Mouse (Mus musculus) midbrain, embryonic 15.5 days (tissue): Measurements from ENCODE around the gene Plekhg1. TPM values are rescaled to one million over a fixed set of nuclear protein-coding genes. Genes with fewer than 3 reads are reported as not detected.

Experiments used
- ATAC-seq: fragments of 200-750 bp; cut with Nextera tagmentation; replicated peaks from 2 replicates; pipeline ENCODE4 v1.8.0; 2017; ENCODE audit warnings: moderate TSS enrichment
- H3K27ac ChIP-seq: fragments of 300-500 bp; sonication (generic); 2 replicates; pipeline ENCODE4 v1.5.1; 2015; ENCODE audit warnings: mild to moderate bottlenecking, inconsistent platforms
- H3K27me3 ChIP-seq: fragments of 300-500 bp; sonication (generic); replicated peaks from 2 replicates; pipeline ENCODE4 v1.6.1; 2015; ENCODE audit warnings: inconsistent platforms
- H3K36me3 ChIP-seq: fragments of 300-500 bp; sonication (generic); replicated peaks from 2 replicates; pipeline ENCODE4 v1.6.1; 2015; ENCODE audit warnings: inconsistent platforms
- H3K4me1 ChIP-seq: fragments of 300-500 bp; sonication (generic); 2 replicates; pipeline ENCODE4 v1.6.1; 2015; ENCODE audit warnings: inconsistent platforms
- H3K4me2 ChIP-seq: fragments of 300-500 bp; sonication (generic); 2 replicates; pipeline ENCODE4 v1.6.1; 2015; ENCODE audit warnings: inconsistent platforms, mild to moderate bottlenecking, moderate library complexity
- H3K4me3 ChIP-seq: fragments of 300-500 bp; sonication (generic); 2 replicates; pipeline ENCODE4 v1.5.1; 2015; ENCODE audit warnings: mild to moderate bottlenecking, inconsistent platforms
- H3K9ac ChIP-seq: fragments of 300-500 bp; sonication (generic); 2 replicates; pipeline ENCODE4 v1.6.1; 2015; ENCODE audit warnings: mild to moderate bottlenecking, inconsistent platforms
- H3K9me3 ChIP-seq: fragments of 300-500 bp; sonication (generic); 2 replicates; pipeline ENCODE4 v1.6.1; 2016; ENCODE audit warnings: inconsistent platforms
- WGBS: fragments of 180-500 bp; shearing (Covaris S2); methylation state at CpG from one replicate; pipeline ENCODE4 v1.1.7; 2015; ENCODE audit warnings: mixed read lengths; 5-methylcytosine and 5-hydroxymethylcytosine counted together
- polyA plus RNA-seq: library from polyadenylated mRNA; unstranded; fragments of >200 nt; fragmentation: Nextera tagmentation; extraction: Ambion mirVana; gene quantifications from 2 replicates; pipeline ENCODE4 v1.2.1, GENCODE M21; 2015

The Plekhg1 gene
- polyA plus RNA-seq, 1 experiment from 2014 or later, result 8.0 TPM

- H3K4me2 ChIP-seq, result no peak overlapping the region
Measured at GRCm38 (mm10) chr10:3805334-3805733, 65.2 kb downstream of the Plekhg1 start.

DNA sequence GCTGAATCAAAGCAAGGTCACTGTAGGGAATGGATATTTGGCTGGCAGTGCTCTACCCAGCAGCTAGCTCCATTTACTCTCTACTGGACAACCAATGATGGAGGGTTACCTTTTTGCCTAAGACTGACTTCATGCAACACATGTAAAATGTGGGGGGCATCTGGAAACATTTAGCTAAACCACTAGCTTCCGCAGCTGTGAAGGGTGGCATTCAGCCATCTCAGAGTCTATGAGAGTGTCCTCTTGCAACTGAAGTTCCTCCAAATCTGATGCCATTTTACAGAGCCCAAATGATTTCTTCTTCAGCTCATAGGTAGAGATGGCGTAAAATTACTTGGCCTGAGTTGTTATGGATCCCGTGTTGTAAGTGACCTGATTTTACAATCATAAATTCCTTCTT is 67.8 kb downstream of the Plekhg1 start:
- Histone ChIP-seq H3K27ac (no peak overlapping the region), H3K27me3 (no peaks in the 10 kb centered on the region), H3K9ac (no peak overlapping the region), H3K36me3 (no peaks in the 10 kb centered on the region), H3K9me3 (no peaks in the 10 kb centered on the region), H3K4me1 (no peaks in the 10 kb centered on the region), H3K4me2 (no peak overlapping the region), H3K4me3 (no peak overlapping the region)
- WGBS, result 96% methylated on average over 3 of the region's 3 CpGs
- ATAC-seq, result no peak

More at GRCm38 (mm10) chr10:3805334-3805733, 65.2 kb downstream of the Plekhg1 start:
- Histone ChIP-seq H3K36me3 (no peaks in the 10 kb centered on the region), H3K4me3 (no peak overlapping the region), H3K27ac (no peak overlapping the region), H3K27me3 (no peaks in the 10 kb centered on the region), H3K9ac (no peak overlapping the region), H3K9me3 (no peaks in the 10 kb centered on the region), H3K4me1 (no peaks in the 10 kb centered on the region)
- WGBS, result 55% methylated on average over 3 of the region's 3 CpGs
- ATAC-seq, result no peak

DNA sequence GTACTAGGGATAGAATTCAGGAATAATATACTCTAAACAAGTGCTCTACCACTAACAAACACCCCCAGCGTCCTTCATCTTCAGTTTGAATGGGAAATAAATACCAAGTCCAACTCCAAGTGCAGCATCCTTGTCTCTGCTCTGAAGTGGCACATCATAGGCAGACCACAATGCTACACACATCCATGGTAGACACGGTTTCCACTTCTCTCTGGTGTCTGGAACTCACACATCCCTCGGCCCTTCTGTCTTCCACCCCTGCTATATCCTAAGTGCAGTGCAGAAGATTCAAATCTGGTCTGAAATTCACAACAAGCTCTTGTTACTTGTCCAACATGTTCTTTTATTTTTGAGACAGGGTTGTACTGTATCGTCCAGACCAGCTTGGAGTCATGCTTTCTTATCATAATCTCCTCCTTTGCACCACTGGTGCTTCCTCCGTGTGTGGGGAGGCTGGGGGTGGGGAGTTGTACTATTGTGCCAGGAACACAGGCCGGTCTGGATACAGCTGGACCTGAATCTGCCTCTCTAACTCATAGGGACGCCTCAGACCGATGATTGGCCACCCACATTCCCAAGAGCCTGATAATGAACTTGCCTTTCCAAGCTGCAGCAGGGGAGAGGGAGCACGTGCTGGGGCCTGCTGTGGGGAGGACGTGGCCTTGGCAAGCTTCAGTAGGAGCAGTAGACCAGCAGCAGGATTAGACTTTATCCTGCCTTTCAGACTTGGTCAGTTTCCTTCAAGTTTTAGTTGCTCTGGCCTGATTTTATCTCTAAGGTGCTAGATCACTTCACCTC is 70.5 kb downstream of the Plekhg1 start:
- no peak overlapping the region for H3K27ac ChIP-seq
- H3K4me2 ChIP-seq, result no peak overlapping the region
- WGBS, result 74% methylated on average over 10 of the region's 10 CpGs
- no peak overlapping the region for H3K9ac ChIP-seq
- ATAC-seq, result no peak
- no peak overlapping the region for H3K4me3 ChIP-seq
- no peaks in the 10 kb centered on the region for H3K9me3 ChIP-seq
- H3K36me3 ChIP-seq, result no peaks in the 10 kb centered on the region
- no peaks in the 10 kb centered on the region for H3K27me3 ChIP-seq
- H3K4me1 ChIP-seq, result no peaks in the 10 kb centered on the region

- Histone ChIP-seq H3K27ac (no peak overlapping the region), H3K27me3 (no peaks in the 10 kb centered on the region), H3K36me3 (no peaks in the 10 kb centered on the region), H3K4me1 (no peaks in the 10 kb centered on the region), H3K4me3 (no peak overlapping the region), H3K9me3 (no peaks in the 10 kb centered on the region), H3K9ac (no peak overlapping the region), H3K4me2 (no peak overlapping the region)
- 41% methylated on average over 5 of the region's 5 CpGs for WGBS
- peak; percentile 58 for ATAC-seq
Measured at GRCm38 (mm10) chr10:3818940-3819701, 79.0 kb downstream of the Plekhg1 start.

DNA sequence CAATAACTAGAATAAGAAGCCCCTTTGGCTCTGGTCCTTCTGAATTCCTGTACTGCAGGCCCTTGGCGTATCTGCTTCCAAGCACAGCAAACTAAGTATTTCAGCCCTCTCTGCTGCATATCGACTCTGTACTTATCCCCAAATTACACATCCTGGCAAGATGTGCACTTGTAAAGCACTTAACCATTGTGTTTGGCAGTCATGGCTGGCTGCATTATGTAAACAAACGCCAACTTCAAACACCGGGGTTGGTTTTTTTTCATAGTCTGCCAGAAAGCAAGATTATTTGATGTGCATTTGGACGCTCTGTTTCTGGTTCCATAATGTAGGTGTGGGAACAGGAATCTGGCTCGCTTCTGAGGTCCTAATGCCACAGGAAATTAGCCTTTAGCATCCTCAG is 83.7 kb downstream of the Plekhg1 start:
- H3K27ac ChIP-seq, result no peak overlapping the region
- no peak overlapping the region for H3K4me2 ChIP-seq
- no peak overlapping the region for H3K9ac ChIP-seq
- ATAC-seq, result no peak
- H3K36me3 ChIP-seq, result no peaks in the 10 kb centered on the region
- 69% methylated on average over 6 of the region's 6 CpGs for WGBS
- no peaks in the 10 kb centered on the region for H3K27me3 ChIP-seq
- H3K9me3 ChIP-seq, result no peaks in the 10 kb centered on the region
- H3K4me3 ChIP-seq, result no peak overlapping the region
- no peaks in the 10 kb centered on the region for H3K4me1 ChIP-seq

GRCm38 (mm10) chr10:3826043-3826442 is 85.9 kb downstream of the Plekhg1 start:
- Histone ChIP-seq H3K4me3 (no peak overlapping the region), H3K9me3 (no peaks in the 10 kb centered on the region), H3K27me3 (no peaks in the 10 kb centered on the region), H3K9ac (no peak overlapping the region), H3K27ac (no peak overlapping the region), H3K4me2 (no peak overlapping the region), H3K36me3 (no peaks in the 10 kb centered on the region), H3K4me1 (no peaks in the 10 kb centered on the region)
- ATAC-seq, result no peak
- 94% methylated on average over 6 of the region's 6 CpGs for WGBS

GRCm38 (mm10) chr10:3827368-3827767 is 87.2 kb downstream of the Plekhg1 start:
- H3K27me3 ChIP-seq, result no peaks in the 10 kb centered on the region
- H3K4me2 ChIP-seq, result no peak overlapping the region
- no peaks in the 10 kb centered on the region for H3K4me1 ChIP-seq
- no peaks in the 10 kb centered on the region for H3K36me3 ChIP-seq
- no peak overlapping the region for H3K4me3 ChIP-seq
- H3K9ac ChIP-seq, result no peak overlapping the region
- H3K27ac ChIP-seq, result no peak overlapping the region
- ATAC-seq, result 0 out of 2 replicates have a peak, but pooled peaks have one; percentile 38
- no peaks in the 10 kb centered on the region for H3K9me3 ChIP-seq
- WGBS, result 20% methylated on average over 1 of the region's 1 CpGs

GRCm38 (mm10) chr10:3829472-3829871 is 89.3 kb downstream of the Plekhg1 start:
- ATAC-seq, result no peak
- Histone ChIP-seq H3K4me2 (no peak overlapping the region), H3K9ac (no peak overlapping the region), H3K36me3 (no peaks in the 10 kb centered on the region), H3K4me3 (no peak overlapping the region), H3K27me3 (no peaks in the 10 kb centered on the region), H3K9me3 (no peaks in the 10 kb centered on the region), H3K27ac (no peak overlapping the region), H3K4me1 (no peaks in the 10 kb centered on the region)
- 56% methylated on average over 5 of the region's 5 CpGs for WGBS

DNA sequence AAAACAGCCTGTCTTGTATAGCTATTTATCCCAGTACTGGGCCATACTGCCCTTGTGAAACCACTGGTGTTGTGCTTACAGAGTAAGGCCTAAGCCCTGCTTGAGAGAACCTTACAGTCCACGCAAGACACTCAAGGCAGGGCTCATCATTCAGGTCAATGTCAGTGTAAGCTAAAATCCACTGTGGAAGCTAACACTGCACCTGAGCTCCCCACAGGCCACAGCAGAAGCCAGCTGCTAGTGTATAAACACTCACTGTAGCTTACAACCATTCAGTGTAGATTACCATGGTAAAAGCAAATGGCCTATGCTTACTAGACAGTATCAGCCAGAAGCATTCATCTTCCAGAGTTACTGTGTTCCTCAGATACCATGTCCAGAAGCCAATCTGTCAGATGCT is 90.5 kb downstream of the Plekhg1 start:
- no peaks in the 10 kb centered on the region for H3K27me3 ChIP-seq
- H3K4me1 ChIP-seq, result no peaks in the 10 kb centered on the region
- no peak overlapping the region for H3K4me3 ChIP-seq
- no peaks in the 10 kb centered on the region for H3K36me3 ChIP-seq
- no peaks in the 10 kb centered on the region for H3K9me3 ChIP-seq
- ATAC-seq, result no peak
- no peak overlapping the region for H3K9ac ChIP-seq
- H3K27ac ChIP-seq, result no peak overlapping the region
- H3K4me2 ChIP-seq, result no peak overlapping the region
- WGBS, result 90% methylated on average over 1 of the region's 1 CpGs

DNA sequence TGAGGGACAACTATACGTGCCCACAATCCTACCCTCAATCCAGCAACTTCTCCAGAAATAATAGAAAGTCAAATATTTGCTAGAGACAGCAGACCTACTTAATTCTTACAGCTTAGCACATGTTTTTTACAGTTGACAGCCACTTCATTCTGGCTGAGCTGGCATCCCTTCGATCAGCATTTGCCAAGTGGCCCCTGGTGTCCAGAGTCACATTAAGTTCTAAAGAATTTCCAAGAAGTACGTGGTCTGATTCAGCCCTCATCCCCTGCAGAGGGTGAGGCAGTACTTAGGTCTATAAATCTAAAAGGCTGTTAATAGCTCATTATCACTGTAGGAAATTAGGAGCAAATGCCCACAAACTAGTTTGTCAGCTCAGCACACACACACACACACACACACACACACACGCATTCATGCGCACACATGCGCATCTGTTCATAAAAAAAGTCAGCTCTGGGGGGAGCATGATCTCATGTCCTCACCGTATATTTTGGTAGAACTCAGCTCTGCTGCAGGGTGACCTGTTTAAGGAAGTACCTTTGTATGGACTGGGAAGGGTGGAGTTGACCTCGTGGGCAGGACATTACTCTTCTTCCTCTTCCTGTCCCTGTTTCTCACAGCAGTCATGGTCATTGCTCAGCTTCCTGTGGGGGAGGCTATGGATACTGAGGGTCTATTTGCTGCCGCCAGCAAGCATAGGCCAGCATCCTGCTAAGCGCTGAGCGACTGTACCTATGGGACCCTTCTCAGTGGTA is 91.6 kb downstream of the Plekhg1 start:
- WGBS, result 87% methylated on average over 11 of the region's 11 CpGs
- Histone ChIP-seq H3K4me1 (no peaks in the 10 kb centered on the region), H3K9ac (no peak overlapping the region), H3K36me3 (no peaks in the 10 kb centered on the region), H3K9me3 (no peaks in the 10 kb centered on the region), H3K27me3 (no peaks in the 10 kb centered on the region), H3K27ac (no peak overlapping the region), H3K4me3 (no peak overlapping the region), H3K4me2 (no peak overlapping the region)
- ATAC-seq, result no peak

- Histone ChIP-seq H3K4me3 (no peak overlapping the region), H3K27ac (no peak overlapping the region), H3K36me3 (no peaks in the 10 kb centered on the region), H3K4me2 (no peak overlapping the region), H3K4me1 (no peaks in the 10 kb centered on the region), H3K9me3 (no peaks in the 10 kb centered on the region), H3K27me3 (no peaks in the 10 kb centered on the region), H3K9ac (no peak overlapping the region)
- ATAC-seq, result no peak
- WGBS, result 96% methylated on average over 1 of the region's 1 CpGs
Measured at GRCm38 (mm10) chr10:3834060-3834459, 93.9 kb downstream of the Plekhg1 start.

DNA sequence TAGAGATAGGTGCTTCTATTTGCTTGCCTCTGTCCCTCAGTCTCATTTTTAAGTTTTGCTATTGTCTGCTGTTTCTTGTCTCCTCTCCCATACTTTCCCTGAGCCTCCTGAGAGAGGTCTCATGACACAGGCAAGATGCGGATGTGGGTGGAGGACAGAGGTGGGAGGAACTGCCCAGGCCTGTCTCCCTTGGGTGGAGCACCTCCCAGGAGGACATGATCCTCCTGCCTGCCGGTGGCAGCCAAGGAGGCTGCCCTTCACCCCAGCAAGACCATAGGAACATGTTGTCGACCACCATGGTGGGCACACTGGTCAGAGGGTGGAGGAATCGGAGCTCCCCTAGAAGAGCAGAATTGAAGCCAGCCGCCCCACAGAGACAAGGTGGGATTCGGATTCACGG is 94.5 kb downstream of the Plekhg1 start:
- Histone ChIP-seq H3K4me1 (no peaks in the 10 kb centered on the region), H3K4me2 (no peak overlapping the region), H3K9me3 (no peaks in the 10 kb centered on the region), H3K27me3 (no peaks in the 10 kb centered on the region), H3K27ac (no peak overlapping the region), H3K36me3 (no peaks in the 10 kb centered on the region), H3K4me3 (no peak overlapping the region), H3K9ac (no peak overlapping the region)
- no peak for ATAC-seq
- WGBS, result 87% methylated on average over 7 of the region's 7 CpGs
